Mouse (Mus musculus) monocyte, adult 2 months (primary cell): ENCODE data around the gene Thoc7.
"Not testable (repeated sequence)": the region's sequence is repeated elsewhere in the genome, so short reads cannot be mapped to it uniquely, and the experiment has no call there.

ENCODE experiments used
- DNase-seq, 2 experiments: peaks; one replicate each; pipeline ENCODE4 v3.0.0; 2022; ENCODE audit warnings: low spot score in 2 of 2, low read depth in 1 of 2

The Thoc7 gene

GRCm38 (mm10) chr14:13961401-13962112, at the start of gene Thoc7, which contains the start of gene Atxn7:
Gene Thoc7, minus strand, starts transcription at chr14:13961852.
Gene Atxn7, plus strand, starts transcription at chr14:13961440.
- DNase-seq: peak in 1 of 2 experiments; percentile 34

- no peak for DNase-seq
Observed at GRCm38 (mm10) chr14:14009712-14010111, 48.1 kb upstream of the Thoc7 start.

- DNase-seq: no peak
Observed at GRCm38 (mm10) chr14:14002771-14003170, 41.1 kb upstream of the Thoc7 start.

GRCm38 (mm10) chr14:13995206-13996097, 33.8 kb upstream of the Thoc7 start:
- no peak for DNase-seq

GRCm38 (mm10) chr14:13990741-13991140, 29.1 kb upstream of the Thoc7 start:
- no peak for DNase-seq

GRCm38 (mm10) chr14:13988397-13988796, 26.7 kb upstream of the Thoc7 start:
- DNase-seq: no peak

- DNase-seq: no peak
Observed at GRCm38 (mm10) chr14:13982174-13982573, 20.5 kb upstream of the Thoc7 start.

GRCm38 (mm10) chr14:13981286-13981685, 19.6 kb upstream of the Thoc7 start:
- peak in 1 of 2 experiments; percentile 21 for DNase-seq

GRCm38 (mm10) chr14:13977498-13977897, 15.8 kb upstream of the Thoc7 start:
- DNase-seq: no peak

GRCm38 (mm10) chr14:13971644-13972234, 10.1 kb upstream of the Thoc7 start:
- no peak for DNase-seq

- no peak for DNase-seq
Observed at GRCm38 (mm10) chr14:13970513-13970912, 8.9 kb upstream of the Thoc7 start.

- DNase-seq: no peak
Observed at GRCm38 (mm10) chr14:13968476-13968875, 6.8 kb upstream of the Thoc7 start.

- no peak for DNase-seq
Observed at GRCm38 (mm10) chr14:13967607-13968006, 6.0 kb upstream of the Thoc7 start.

GRCm38 (mm10) chr14:13963527-13963926, 1.9 kb upstream of the Thoc7 start:
- no peak for DNase-seq

GRCm38 (mm10) chr14:13962476-13962875, 824 bp upstream of the Thoc7 start:
- no peak for DNase-seq

GRCm38 (mm10) chr14:13960482-13961325, 948 bp downstream of the Thoc7 start:
- DNase-seq: peak in 1 of 2 experiments; percentile 21

- DNase-seq: no peak
Observed at GRCm38 (mm10) chr14:13960079-13960478, 1.6 kb downstream of the Thoc7 start.

GRCm38 (mm10) chr14:13952151-13952550, 9.5 kb downstream of the Thoc7 start:
- DNase-seq: not testable (repeated sequence)

GRCm38 (mm10) chr14:13950401-13950800, 11.3 kb downstream of the Thoc7 start:
- DNase-seq: peak in 1 of 2 experiments; percentile 19

- DNase-seq: no peak
Observed at GRCm38 (mm10) chr14:13948345-13948744, 13.3 kb downstream of the Thoc7 start.

GRCm38 (mm10) chr14:13944686-13945085, 17.0 kb downstream of the Thoc7 start:
- DNase-seq: no peak
